In genomic region chr19:26977887-26978639, GRCm38 (mm10) we compare ENCODE assay signal across 10 mouse cellular contexts.
A peak's percentile ranks its signal among the peaks of the same experiment; 100 is the strongest.
DNase-seq lines count a peak whose midpoint lies in the region; ATAC-seq and TF ChIP-seq lines count a peak whose summit lies in the region.
"Had no signal": no experiment of that assay in that cellular context is flagged by ENCODE, and none has a peak within 500 bp of the region (broad histone marks: within the 10 kb centered on the region; RNA-seq: fewer than 3 reads in every experiment).

No protein-coding gene starts in this region.

- no peaks in the 10 kb centered on the region for H3K36me3 ChIP-seq in forebrain, postnatal 0 days (ENCODE audit: insufficient read depth)
- H3K36me3 ChIP-seq: heart, embryonic 15.5 days had no signal

- no peak for TF ChIP-seq CTCF in forebrain, postnatal 0 days (IDR thresholded peaks at IDR 0.05; ENCODE audit: low read depth)

- H3K9ac ChIP-seq in forebrain, postnatal 0 days, result no peak overlapping the region
- H3K9ac ChIP-seq: heart, embryonic 15.5 days had no signal

- H3K4me2 ChIP-seq in forebrain, postnatal 0 days (ENCODE audit: low read depth), result no peak overlapping the region
- H3K4me2 ChIP-seq: heart, embryonic 15.5 days had no signal

- 0 out of 2 replicates have a peak, but pooled peaks have one; percentile 32 for ATAC-seq in frontal cortex, adult (ENCODE audit: low TSS enrichment)
- ATAC-seq in forebrain, postnatal 0 days, result peak; percentile 43

- no peaks in the 10 kb centered on the region for H3K27me3 ChIP-seq in forebrain, postnatal 0 days (ENCODE audit: insufficient read depth, low read length)
- H3K27me3 ChIP-seq: heart, embryonic 15.5 days had no signal

- DNase-seq in frontal cortex, postnatal 10 days (ENCODE audit: low spot score in 2 of 2), result no peak
- DNase-seq in forebrain, postnatal 0 days, result peak; percentile 21
- DNase-seq in kidney, postnatal 14 days, result peak; percentile 44
- peak; percentile 82 for DNase-seq in retina, embryonic 14.5 days (ENCODE audit: low spot score)
- DNase-seq in gastrocnemius, adult 8-10 months (ENCODE audit: low spot score in 2 of 2), result no peak
- DNase-seq in lung, postnatal 14 days, result no peak
- DNase-seq in frontal cortex, postnatal 25 days (ENCODE audit: low spot score in 2 of 2), result no peak
- DNase-seq: lung, postnatal 10 days had no signal

- no peaks in the 10 kb centered on the region for H3K9me3 ChIP-seq in forebrain, postnatal 0 days (ENCODE audit: low read length)
- H3K9me3 ChIP-seq: heart, embryonic 15.5 days had no signal

- 18% methylated on average over 14 of the region's 14 CpGs for WGBS in forebrain, postnatal 0 days

- no peak overlapping the region for H3K4me3 ChIP-seq in forebrain, postnatal 0 days (ENCODE audit: low read depth, low read length)
- H3K4me3 ChIP-seq: heart, embryonic 15.5 days had no signal

- no peak overlapping the region for H3K27ac ChIP-seq in forebrain, postnatal 0 days (ENCODE audit: low read depth, low read length)
- H3K27ac ChIP-seq: heart, embryonic 15.5 days had no signal

- peaks cover 4% of the 10 kb centered on the region; the same call in 1 of the 2 replicates for H3K4me1 ChIP-seq in forebrain, postnatal 0 days (ENCODE audit: insufficient read depth)

Comparison
In these comparisons a context has a peak if more than half of its experiments do, and no peak if none do; other contexts are left out.
1. DNase-seq: peak in forebrain, postnatal 0 days (single experiment), kidney, postnatal 14 days (single experiment) and retina, embryonic 14.5 days (single experiment); none in frontal cortex, postnatal 10 days (0 of 2), gastrocnemius, adult 8-10 months (0 of 2), lung, postnatal 14 days (single experiment) and frontal cortex, postnatal 25 days (0 of 2).